Mouse (Mus musculus) B cell, adult 2 months (primary cell): ENCODE results near the gene Gm10638.

Experiments
- DNase-seq, 2 experiments: peaks; one replicate each; pipeline ENCODE4 v3.0.0; 2022

Gene Gm10638

DNA sequence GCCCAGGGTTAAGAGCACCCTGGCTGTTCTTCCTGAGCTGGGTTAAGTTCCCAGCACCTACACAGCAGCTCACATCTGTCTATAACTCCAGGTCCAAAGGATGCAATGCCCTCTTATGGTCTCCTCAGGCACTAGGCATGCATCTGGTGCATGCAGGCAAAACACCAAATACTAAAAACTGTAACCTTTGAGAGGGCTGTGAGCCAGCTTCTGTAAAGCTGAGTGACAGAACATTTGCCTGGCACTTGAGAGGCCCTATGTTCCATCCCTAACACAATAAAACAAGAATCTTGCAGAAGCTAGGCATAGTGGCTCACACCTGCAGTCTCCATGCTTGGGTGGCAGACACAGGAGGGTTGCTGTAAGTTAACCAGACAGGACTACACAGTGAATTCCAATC, 3.9 kb upstream of the Gm10638 start:
- no peak for DNase-seq

DNA sequence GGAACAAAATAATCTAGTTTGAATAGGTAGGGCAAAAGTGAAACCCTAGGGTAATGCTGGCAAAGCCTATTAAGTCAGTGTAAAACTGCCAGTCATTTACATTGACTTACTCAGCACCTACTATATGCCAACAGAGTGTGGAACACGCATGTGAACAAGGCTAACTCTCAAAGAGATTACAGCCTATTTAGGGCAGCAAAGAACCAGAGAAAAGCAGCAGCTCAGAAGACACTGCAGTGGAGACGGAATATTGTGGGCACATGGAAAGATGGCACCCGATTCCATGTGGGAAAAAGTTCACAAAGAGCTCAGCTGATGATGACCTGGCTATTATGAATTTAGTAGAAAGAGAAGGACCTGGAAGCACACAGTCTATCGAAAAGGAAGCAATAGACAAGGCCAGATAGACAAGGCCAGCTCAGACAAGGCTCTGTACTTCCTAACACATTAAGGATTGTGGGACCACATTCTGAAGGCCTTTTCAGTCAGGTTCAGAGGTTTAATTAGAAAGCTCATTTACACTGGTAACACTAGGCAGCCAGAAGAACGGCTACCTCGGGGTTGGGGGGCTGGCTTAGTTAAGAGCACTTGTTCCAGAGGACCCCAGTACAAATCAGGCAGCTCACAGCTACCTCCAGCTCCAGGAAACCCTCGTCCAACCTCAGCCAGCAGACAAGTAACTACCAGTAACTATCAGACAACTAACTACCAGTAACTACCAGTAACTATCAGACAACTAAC, 2.7 kb upstream of the Gm10638 start:
- DNase-seq = no peak

DNA sequence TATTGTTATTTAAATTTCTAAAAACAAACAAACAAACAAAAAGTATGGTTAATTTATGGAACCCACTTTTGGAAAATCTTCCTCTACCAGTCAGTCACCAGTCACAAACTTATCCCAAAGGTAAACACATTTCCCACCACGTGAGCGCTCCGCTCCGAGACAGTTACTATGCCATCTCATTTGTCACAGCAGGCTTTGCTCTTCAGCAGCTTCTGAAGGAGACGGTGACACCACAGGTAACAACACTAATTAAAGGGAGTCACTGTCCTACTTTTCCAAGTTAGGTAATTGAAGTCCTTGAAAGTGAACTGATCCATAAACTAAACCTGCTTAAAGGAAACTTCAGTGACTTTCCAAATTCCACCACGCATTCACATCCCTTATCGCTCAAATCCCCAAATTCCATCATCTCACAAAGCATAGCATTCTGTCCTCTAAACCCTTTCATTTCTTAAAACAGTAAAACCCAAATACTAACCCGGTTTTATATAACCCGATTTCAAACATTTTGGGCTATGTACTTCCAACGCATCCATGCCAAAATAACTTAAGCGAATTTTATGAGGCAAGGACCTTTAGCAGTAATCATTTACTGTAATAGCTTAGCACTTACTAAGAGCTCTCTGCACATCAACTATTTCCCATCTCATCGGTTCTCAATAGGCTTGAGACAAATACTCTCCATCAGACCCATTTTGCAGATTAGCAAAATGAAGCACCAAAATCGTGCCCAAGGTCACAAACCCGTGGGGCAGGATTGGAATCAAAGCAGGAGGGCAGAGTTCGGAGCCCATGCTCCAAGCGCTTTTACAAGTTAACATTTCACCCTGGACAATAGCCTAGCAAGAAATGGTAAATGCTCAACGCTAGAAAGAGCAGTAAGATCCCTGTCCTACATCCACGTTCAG, 932 bp upstream of the Gm10638 start:
- DNase-seq = no peak

DNA sequence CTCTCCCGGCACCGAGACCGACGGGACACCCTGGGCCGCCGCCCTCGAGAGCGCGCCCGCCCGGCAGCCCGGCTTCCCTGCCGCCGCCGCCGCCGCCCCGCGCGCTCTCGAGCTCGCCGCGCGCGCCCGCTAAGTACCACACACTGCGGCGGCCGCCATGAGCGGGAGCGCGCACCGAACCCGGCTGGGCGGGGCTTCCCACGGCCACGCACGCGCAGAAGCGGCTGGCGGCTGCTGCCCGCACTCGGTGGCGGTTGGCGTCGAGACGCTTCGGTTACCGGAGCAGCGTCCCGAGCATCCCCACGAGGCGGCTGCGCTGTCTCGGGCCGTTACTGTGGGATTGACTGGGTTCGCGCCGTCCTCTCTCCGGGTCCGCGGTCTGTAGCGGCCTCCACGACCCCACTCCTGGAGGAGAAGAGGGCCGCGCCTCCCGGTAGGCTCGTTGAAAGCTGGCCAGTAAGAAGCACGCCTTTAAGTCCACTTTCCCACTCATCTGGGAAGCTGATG, 489 bp downstream of the Gm10638 start:
- DNase-seq = peak; percentile 97 to 98

DNA sequence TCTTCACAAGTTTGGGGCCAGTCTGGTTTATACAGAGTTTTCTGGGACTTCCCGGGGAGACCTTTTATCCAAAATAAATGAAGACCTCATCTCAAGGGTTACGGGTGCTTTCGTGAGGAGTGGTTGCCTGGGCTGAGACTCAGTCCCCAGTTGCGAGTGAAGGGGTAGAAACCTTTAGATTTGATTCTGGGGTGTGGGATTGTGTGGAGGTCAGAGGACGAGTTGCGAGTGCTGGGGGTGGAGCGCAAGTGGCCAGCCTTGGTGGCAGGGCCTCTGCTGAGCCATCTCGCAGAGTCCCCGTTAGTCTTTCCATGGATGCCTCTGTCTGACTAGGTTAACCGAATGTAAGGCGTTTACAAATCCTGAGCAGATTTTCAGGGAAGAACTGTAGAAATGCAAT, 1.0 kb downstream of the Gm10638 start:
- no peak for DNase-seq

DNA sequence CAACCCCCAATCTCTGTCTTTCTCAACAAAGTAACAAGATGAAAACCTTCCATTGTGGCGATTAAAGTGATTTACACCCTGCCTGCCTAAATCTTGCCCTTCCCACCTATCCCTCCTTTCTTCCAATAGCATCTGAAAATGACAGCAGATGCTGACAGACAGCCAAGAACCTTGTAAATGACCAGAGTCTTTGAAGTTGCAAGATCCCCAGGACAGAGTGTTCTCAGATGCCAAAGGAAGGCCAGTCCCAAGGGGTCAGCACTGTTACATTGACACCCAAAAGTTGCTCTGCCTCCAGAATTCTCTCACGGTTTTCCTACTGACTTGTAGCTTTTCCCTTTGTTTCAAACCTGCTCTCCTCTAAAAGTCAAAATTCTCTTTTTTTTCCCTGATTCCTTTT, 4.3 kb downstream of the Gm10638 start:
- no peak for DNase-seq

DNA sequence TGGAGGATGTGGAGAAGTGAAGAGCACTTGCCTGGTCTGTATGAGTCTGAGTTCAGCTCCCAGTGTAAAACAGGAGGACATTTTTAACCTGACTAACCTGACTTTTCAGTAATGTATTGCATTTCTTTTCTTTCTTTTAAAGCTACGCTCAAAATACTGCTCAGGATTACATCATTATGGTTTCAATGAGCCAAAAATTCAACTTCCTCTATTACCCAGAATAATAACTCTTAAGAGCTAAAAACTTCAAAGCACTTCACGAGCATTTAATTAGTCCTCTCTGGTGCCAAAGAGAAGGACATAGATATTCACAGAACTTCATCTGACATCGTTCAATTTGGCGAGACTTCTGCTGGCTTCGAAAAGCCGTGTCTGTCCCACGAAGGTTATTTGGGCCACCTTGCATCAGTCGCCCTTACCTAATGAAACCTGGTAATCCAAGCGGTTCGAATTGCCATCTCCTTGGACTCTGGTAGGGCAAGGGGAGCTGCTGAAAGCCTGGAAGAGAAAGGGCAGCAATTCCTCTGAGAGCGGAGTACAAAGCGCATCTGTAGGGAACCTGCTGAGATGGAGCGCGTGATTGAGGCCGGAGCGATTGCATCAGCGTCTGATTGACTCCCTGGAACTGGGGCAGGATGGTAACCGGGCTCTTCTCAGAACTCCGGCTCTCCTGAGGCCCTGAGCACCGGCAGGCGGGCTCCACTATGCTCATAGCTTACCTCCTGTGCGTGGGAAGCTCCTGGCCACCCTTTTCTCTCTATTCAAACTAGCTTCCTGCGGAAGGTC, 11.6 kb downstream of the Gm10638 start:
- DNase-seq = peak; percentile 37 to 41

DNA sequence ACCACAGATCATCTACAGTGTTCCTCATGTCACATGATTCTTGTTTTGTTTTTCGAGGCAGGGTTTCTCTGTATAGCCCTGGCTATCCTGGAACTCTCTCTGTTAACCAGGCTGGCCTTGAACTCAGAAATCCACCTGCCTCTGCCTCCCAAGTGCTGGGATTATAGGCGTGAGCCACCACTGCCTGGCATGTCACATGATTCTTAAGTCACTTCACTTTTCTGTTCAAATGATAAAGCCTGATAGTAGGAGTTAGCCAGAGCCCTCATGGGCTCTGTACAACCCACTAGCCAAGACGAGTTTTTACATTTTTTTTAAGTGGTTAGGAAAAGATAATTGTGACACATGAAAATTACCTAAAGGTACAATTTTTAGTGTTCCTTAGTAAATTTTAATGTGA, 13.2 kb downstream of the Gm10638 start:
- no peak for DNase-seq

DNA sequence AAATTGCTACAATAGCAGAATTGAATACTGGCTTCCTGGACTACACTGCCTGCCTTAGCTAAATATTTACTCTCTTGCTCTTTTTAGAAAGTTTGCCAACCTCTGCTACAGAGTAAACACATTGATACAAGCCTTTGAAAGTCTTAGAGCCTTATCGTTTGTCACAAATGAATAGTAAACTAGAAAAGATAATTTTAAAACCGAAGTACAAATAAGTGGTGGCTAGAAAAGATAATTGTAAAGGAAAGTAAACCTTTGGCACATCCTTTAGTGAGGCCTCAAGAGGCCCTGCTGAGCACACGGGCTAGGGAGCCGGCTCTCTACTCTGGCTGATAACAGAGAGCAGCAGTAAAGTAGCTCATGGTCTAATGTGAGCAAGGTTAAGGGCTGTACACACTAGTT, 13.6 kb downstream of the Gm10638 start:
- DNase-seq = no peak

DNA sequence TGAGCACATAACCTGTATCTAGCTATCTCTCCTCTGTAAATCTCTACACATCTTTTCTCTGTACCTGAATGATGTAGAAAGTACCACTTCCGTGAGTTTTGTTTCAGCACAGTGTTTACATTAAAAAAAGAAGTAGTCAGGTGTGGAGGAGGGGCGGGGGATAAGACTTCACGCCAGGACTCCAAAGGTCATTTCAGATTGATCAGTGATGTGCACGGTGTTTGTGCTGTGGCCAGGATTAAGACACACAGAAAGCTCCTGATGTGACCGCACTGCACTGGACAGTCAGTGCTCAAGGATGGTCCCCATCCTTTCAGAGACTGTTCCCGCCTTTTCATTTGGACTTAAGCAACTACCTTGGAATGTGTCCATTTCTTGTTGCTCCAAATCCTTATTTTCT, 15.2 kb downstream of the Gm10638 start:
- DNase-seq = no peak

DNA sequence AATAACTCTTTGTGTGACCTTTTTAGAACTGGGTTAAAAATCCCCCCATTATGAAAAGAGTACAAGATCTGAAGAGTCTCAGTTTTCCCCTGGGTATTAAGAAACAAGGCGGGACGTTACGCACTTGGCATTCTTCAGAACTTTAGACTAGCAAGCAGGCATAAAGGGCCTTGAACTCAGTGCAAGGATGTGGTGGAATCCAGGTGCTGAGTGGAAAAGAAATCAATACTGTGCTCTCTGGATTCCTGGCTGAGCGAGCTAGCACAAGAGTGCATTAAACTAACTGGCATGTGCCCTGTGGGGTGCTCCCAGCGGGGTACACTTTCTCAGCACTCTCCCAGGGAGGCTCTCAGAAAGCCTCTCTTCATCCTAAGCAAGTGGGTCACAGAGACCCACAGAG, 17.3 kb downstream of the Gm10638 start:
- no peak for DNase-seq

DNA sequence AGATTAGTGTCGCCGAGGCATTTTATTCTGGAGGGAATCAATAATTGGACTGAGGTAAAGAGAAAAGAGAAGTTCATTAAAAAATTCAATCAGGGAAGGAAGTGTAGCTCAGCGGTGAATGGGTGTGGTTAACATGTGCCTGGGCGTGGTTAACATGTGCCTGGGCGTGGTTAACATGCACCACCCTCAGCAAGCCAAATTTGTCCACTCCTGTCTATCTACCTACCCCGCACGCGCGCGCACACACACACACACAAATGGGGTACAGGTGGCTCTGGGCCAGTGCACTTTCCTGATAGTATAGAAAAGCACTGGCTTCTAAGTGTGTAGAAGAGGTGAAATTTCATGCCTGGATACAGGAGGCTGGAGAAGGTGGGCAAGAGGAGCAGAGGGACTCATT, 19.7 kb downstream of the Gm10638 start:
- DNase-seq = peak; percentile 61 to 64

DNA sequence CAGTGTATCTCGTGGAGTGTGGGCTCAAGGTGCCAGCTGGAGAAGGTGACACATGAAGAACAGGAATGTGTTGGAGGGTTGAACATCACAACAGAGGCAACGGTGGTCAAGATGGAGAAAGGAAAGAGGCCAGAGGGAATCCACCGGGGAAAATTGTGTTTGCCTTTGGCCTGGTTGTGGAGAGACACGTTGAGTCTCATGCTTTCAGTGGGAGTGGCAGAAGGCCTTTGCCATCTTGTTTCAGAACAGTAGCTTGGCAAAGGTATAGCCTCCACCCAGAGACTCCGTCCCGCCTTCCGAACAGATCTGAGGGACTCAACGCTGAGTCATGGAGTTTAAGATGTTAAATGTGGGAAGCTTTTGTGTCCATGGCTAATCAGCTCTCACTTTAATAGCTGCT, 20.2 kb downstream of the Gm10638 start:
- no peak for DNase-seq

DNA sequence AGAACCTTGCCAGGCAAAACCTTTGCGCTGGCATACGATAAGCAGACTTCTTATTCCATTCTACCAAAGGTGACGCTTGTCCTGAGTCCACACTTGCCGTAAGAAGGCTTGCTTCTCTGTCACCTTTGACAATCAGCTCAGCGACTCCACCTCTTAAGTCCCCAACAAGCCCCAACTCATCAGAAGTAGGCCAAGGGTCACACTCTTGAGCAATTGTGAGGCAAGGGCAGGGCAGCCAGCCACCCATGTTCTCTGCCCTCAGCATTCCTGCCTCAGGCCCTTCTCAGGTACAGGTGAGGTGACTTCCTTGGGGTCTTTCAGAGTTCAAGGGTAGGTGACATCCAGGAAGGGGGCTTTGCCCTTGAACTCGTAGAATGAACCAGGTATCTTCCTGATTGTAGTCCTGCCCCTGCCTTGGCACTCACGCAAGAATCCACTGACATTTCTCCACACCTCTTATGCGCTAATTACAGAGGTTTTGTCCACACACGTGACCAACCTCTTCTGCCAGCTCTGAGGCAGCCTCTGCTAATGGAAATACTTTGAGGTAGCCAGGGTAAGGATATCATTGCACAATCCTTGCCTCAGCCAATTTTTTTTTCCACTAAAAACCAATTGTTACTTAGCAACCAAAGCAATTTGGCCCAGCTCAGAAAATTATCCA, 21.2 kb downstream of the Gm10638 start:
- DNase-seq = no peak

DNA sequence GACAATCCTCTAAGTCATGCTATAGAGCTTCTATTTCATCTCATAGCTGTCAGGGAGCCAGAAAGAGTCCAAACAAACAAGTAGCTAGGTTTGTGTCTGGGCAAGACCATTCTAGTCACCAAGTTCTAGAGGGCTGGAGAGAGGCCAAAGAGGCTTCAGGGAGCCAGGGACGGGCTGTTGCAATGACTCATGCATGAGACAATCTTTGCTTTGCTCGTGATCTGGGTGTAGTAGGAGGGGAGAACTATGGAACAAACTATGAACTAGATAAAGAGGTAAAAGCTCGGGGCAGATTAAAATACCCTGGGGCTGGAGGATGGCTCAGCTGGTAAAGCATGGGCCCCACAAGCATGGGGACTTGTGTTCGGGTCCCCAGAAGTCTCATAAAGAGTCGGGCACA, 23.0 kb downstream of the Gm10638 start:
- no peak for DNase-seq

DNA sequence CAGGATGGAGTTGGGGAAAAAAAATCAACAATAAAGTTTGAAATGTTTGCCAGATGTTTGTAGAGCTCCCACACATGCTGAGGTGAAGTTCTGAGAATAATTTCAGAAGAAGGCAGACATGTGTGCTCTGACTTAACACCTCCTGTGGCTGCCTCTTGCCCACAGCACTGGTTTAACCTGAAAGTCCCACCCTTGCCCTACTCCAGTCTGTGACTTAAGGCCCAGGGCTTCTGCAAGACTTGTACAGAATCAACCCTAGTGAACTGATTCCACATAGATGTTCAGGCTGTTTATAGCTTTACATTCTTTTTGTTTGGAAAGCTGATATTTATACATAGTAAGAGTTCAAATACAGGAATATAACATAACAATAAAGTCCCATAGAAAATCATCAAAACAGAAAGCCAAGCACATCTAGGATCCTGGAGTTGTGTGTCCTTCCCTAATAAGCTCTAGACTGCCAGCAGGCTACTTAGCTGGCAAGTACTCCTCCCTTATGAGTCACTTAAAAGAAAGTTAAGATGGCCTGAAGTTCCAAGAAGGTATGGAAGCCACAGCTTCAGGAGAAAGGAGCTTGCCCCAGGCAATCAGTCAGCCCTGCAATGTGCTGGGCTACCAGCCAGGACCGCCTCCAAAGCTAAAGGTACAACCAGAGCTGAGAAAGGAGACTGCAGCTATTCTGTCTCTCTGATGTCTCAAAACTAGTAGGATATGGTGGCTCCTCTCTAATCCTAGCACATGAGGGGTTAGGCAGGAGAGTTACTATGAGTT, 24.6 kb downstream of the Gm10638 start:
- DNase-seq = no peak

DNA sequence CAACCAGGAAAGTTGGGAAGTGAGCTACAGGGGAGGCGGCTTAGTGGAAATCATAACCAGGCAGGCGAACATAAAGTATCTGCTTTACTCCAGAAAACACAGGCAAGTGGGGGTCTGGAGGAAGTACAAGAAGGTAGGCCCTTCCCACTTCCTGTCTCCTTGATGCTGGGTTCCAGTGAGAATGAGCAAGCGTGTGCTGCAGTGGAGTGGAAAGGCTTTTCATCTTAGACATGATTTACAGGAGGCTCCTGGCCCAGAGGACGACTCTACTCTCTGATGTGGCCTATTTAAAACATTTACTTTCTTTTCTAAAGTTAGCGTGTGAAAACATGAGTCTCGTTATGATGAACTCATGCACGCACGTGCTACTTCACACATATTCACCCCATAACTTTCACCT, 33.7 kb downstream of the Gm10638 start:
- no peak for DNase-seq

DNA sequence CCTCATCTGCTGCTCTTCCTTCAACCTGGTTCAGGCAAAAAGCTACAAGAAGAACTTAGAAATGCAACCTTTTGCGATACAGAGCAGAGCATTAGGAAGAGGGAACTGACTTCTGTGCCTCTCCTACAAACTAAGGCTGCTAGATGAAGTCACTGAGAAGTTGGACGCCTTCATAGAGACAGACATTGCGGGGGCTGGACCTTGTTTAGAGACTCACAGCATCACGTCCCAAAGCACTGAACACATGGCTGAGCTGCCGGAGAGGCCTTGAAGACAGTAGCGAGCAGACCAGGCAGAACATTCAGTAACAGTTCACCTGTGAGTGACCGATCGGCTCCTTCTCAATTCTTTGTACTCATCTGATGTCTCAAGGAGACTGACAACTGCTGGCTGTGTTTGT, 35.6 kb downstream of the Gm10638 start:
- no peak for DNase-seq

DNA sequence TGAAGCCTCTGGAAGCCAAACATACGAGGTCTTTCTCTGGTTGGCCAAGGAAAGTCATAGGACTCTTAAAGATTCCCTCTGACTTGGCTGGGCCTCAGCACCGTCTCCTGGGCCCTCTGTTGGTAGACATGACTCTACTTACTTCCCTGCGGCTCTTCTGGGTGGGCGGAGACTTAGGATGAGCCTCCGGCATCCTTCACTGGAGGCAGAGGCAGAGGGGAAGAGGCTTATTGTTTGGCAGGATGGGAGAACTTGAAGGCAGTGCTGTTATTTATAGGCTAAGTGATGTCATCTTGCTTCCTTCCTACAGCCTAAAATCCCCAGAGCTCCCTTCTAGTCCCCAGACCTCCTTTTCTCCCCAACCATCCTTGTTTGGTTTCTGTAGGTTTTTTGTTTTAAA, 41.0 kb downstream of the Gm10638 start:
- DNase-seq = no peak

DNA sequence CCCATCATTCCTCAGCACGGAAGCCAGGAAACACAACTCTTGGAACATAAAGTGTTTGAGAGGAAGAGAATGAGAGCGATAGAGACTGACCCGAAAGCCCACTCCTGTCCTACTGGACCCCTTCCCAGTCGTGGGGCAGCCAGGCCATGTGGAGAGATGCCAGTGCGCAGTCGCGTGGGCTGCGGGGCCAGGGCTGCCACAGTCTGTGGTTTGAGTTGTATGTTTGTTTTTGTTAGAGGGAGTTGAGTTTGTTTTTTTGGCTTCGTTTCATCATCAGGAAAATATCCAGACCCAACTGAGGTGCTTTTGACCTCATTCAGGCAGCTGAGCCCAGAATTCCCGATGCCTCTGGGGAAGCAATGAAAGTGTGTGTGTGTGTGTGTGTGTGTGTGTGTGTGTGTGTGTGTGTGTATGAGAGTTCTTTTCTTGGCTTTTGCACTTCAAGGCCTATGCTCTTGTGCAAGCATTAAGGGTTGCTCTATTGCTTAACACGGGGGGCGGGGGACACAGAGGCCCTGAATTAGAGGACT, 42.5 kb downstream of the Gm10638 start:
- DNase-seq = no peak

DNA sequence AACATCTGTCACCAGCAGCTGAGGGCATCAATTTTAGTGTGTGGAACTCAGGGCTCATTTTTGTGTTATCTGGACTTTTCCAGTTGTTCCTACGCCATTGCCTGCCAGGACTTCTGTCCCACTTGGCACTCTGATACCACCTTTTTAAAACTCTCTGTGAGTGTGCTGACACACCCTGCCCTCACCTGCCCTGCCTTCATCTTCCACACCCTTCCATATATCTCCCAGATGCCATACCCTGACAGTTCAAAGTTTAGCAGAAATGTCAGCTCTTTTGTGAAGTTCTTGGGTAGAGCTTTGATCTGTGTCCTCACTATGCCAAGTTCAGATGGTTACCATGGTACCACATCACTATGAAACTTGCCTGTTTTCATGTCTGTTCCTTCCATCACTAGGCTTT, 44.1 kb downstream of the Gm10638 start:
- DNase-seq = no peak

DNA sequence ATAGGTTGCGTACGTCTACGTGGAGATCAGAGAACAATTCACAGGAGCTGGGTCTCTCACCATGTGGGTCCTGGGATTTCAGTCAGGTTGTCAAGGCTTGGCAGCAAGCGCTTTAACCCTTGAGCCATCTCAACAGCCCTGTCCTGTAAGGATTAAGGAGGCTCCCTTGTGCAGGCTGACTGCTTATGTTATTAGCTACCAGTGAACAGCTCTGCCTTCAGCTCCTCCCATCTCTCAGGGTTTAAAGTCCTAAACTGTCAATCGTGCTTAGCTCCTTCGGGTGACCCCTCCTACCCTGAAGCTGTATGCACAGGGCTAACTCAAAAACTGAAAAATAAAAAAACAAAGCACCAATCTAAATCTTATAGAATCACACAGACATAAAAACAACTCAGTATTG, 46.0 kb downstream of the Gm10638 start:
- no peak for DNase-seq
